Mouse (Mus musculus): Measurements from ENCODE around the gene Mxi1.

- no peak for TF ChIP-seq CTCF (IDR thresholded peaks at IDR 0.05)
- no peak for TF ChIP-seq EP300 (IDR thresholded peaks at IDR 0.05)
Measured at GRCm38 (mm10) chr19:53311524-53312335, 1.4 kb downstream of the Mxi1 start.

Data from lung, postnatal 0 days (tissue).